Mouse (Mus musculus): ENCODE results near the gene Uhrf1bp1l.
A peak's percentile ranks its signal among the peaks of the same experiment; 100 is the strongest.

The Uhrf1bp1l gene

DNA sequence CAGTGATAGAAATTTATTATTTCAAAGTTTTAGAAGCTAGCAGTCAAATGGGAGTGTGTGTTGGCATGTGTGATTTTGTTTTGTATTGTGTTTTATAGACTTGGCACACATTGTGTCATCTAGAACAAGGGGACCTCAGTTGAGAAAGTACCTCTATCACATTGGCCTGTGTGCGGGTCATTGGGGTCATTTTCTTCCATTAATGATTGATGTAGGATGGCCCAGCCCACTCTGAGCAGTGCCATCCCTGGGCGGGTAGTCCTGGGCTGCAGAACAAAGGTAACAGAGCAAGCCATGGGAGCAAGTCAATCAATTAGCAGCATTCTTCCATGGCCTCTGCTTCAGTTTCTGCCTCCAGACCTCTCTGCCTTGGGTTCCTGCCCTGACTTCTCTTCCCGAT, 94.0 kb downstream of the Uhrf1bp1l start:
- no peak for DNase-seq (ENCODE audit: low read depth, low spot score)

DNA sequence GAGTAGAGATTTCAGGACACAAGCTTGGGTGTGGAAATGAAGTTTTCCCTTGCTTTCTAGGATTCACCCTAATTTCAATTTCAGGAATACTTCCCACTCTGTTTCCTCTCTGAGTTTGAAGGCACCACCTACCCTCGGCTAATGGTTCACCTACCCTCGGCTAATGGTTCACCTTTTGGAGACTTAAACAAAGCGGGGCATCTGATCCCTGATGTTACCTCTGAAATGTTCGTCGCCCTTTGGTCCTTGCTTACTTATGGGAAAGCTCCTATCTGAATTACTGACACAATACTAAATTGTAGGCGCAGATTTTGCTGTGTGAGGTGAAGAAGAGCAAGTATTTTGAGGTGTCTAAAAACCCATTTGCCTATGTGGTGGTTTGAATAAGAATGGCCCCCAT, 106.2 kb downstream of the Uhrf1bp1l start:
- no peak for DNase-seq (ENCODE audit: low read depth, low spot score)

- peak; percentile 78 for DNase-seq (ENCODE audit: low read depth, low spot score)
These were observed 110.6 kb downstream of the Uhrf1bp1l start for GRCm38 (mm10) chr10:89855251-89855875.

DNA sequence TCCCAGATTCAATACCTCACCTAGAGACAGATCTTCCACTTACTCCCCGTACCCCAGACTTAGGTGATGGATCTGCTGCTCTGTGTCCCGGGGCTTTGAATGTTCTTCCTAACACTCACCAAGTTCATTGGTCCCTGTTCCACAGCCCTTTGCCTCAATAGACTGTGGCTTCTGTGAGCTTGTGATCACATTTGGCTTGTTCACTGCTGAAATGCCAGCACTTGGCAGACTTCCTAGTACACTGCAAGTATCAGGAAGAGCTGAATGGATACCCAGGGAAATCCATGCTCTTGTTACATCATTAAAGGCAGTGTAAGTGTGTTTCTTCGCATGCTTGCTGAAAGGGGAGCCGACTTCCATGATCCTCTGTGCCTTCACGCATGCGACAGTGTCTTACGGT, 111.5 kb downstream of the Uhrf1bp1l start:
- peak; percentile 95 for DNase-seq (ENCODE audit: low read depth, low spot score)

GRCm38 (mm10) chr10:89868211-89868610, 123.4 kb downstream of the Uhrf1bp1l start:
- no peak for DNase-seq (ENCODE audit: low read depth, low spot score)

DNA sequence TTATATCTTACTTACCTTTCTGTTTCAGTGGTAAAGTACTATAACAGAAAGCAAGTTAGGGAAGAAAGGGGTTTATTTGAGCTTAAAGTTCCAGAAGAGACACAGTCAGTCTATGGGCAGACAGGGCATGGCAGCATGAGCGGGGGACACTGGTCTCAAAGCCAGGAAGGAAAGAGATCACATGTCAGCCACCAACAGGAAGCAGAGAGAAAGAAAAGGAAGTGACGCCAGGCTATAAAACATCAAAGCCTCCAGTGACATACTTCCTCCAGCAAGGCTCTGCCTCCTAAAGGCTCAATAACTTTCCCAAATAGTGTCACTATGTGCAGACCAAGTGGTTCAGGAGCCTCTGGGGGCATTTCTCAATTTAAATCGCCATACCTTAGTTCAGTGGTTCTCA, 124.0 kb downstream of the Uhrf1bp1l start:
- DNase-seq (ENCODE audit: low read depth, low spot score): no peak
